In the genomic region with DNA sequence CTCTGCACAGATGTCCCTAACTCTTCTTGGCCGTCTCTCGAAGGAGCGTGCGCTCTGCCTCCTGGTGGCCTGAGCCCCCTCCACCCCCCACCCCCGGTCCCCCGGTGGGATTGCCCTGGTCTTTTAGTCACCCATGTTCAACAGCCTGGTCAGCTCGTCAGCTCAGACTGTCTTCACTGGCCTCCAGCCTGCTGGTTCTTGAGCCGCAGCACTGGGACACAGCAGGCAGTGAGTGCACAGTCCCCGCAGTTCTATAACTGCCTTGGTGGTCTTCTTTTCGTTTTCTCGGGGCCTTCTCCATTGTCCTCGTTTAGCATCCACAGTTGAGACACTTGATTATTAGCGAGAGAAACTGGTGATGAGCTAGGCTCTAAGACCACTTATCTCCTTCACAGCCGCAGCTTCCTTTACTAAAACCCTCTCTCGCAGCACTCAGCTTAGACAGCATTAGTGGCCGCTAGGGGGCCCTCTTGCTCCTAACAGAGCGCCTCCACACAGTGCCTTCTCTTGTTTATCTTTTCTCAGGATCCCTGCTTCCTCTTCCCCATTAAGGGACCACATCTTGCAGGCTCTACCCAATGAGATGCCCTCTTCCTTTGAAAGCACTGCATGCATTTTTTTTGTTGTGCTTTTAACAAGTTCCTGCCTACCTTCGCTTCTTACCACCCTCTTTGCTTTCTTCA, we compare ENCODE assay signal across 8 mouse cellular contexts. TPM values are rescaled to one million over a fixed set of nuclear protein-coding genes. Genes with fewer than 3 reads are reported as not detected.
A peak's percentile ranks its signal among the peaks of the same experiment; 100 is the strongest.
DNase-seq lines count a peak whose midpoint lies in the region; ATAC-seq and TF ChIP-seq lines count a peak whose summit lies in the region.

No protein-coding gene starts in this region.

- no peak overlapping the region for H3K9ac ChIP-seq in MEL (ENCODE audit: control insufficient read depth, low read depth, low read length, poor library complexity, severe bottlenecking)

- peak; percentile 79 to 88 for ATAC-seq in hematopoietic stem cell, adult 5-6 weeks (replicated peaks in 1 of 2; ENCODE audit: insufficient read depth in 1 of 2, low FRiP score in 2 of 2, low TSS enrichment in 1 of 2, low read depth in 1 of 2, poor library complexity in 2 of 2, severe bottlenecking in 2 of 2)

- H3K27ac ChIP-seq in MEL (ENCODE audit: control insufficient read depth, low read depth, low read length): no peak overlapping the region

- no peaks in the 10 kb centered on the region for H3K4me1 ChIP-seq in MEL (ENCODE audit: control insufficient read depth in 1 of 2, insufficient read depth in 2 of 2, low read length in 2 of 2)

- no peaks in the 10 kb centered on the region for H3K36me3 ChIP-seq in MEL (ENCODE audit: control insufficient read depth in 1 of 2, insufficient read depth in 2 of 2, low read length in 2 of 2)

- TF ChIP-seq EP300 in MEL (IDR thresholded peaks at IDR 0.05; ENCODE audit: low read depth in 1 of 2, low read length in 2 of 2): no peak

- H3K4me3 ChIP-seq in MEL (ENCODE audit: control insufficient read depth in 1 of 2, insufficient read depth in 1 of 2, low read depth in 2 of 2, low read length in 2 of 2): no peak overlapping the region

- TF ChIP-seq CTCF in MEL (IDR thresholded peaks at IDR 0.05 in 2 of 3, conservative IDR thresholded peaks at IDR 0.05 in 1 of 3; ENCODE audit: control insufficient read depth in 1 of 3, insufficient read depth in 1 of 3, low read depth in 2 of 3, low read length in 3 of 3, poor library complexity in 1 of 3, severe bottlenecking in 1 of 3): peak; percentile 67 to 93 (median 85)

- peak; percentile 56 for TF ChIP-seq RAD21 in MEL (IDR thresholded peaks at IDR 0.05; ENCODE audit: low read depth, low read length)

- H3K27me3 ChIP-seq in MEL (ENCODE audit: control insufficient read depth in 1 of 2, insufficient read depth in 2 of 2, low read length in 2 of 2): peaks cover 0 to 4% of the 10 kb centered on the region in 2 experiments; a peak in 1 of 4 replicates

- no peaks in the 10 kb centered on the region for H3K9me3 ChIP-seq in MEL (replicated peaks; ENCODE audit: insufficient read depth, low read length)

- TF ChIP-seq POLR2A in MEL (IDR thresholded peaks at IDR 0.05; ENCODE audit: control insufficient read depth in 1 of 2, insufficient read depth in 1 of 2, low read depth in 1 of 2, low read length in 2 of 2, poor library complexity in 1 of 2): no peak

- peak; percentile 88 for DNase-seq in MEL (ENCODE audit: low read depth, low spot score)
- DNase-seq in cerebellum, adult 11-12 months: peak; percentile 59
- DNase-seq in forelimb bud, embryonic 11.5 days (ENCODE audit: low read depth, low spot score): peak; percentile 59
- peak; percentile 68 for DNase-seq in layer of hippocampus, adult 9-11 months
- DNase-seq in lung, postnatal 14 days: peak; percentile 89
- peak; percentile 88 for DNase-seq in retina, postnatal 1 day
- DNase-seq in urinary bladder, adult 2 months (ENCODE audit: low spot score): peak; percentile 43

- no peaks in the 10 kb centered on the region for H3K79me2 ChIP-seq in MEL (ENCODE audit: control insufficient read depth, insufficient read depth, low read length, poor library complexity)

TF ChIP-seq in MEL, 35 proteins besides CTCF, POLR2A, EP300 and RAD21:
- TF ChIP-seq CHD1 (IDR thresholded peaks at IDR 0.05; ENCODE audit: low read depth, low read length) (no peak), ZMIZ1 (IDR thresholded peaks at IDR 0.05; ENCODE audit: low read depth, low read length) (no peak), SMC3 (IDR thresholded peaks at IDR 0.05; ENCODE audit: low read depth, low read length) (peak; percentile 68), CHD2 (IDR thresholded peaks at IDR 0.05; ENCODE audit: low read length) (no peak), MXI1 (IDR thresholded peaks at IDR 0.05; ENCODE audit: low read depth, low read length) (no peak), POLR2AphosphoS5 (IDR thresholded peaks at IDR 0.05; ENCODE audit: borderline replicate concordance, low read depth, low read length) (no peak), SIN3A (IDR thresholded peaks at IDR 0.05; ENCODE audit: low read length) (no peak), BHLHE40 (IDR thresholded peaks at IDR 0.05; ENCODE audit: borderline replicate concordance, low read depth, low read length) (no peak), GATA1 (IDR thresholded peaks at IDR 0.05; ENCODE audit: low read depth, low read length) (peak; percentile 61), ZC3H11A (IDR thresholded peaks at IDR 0.05; ENCODE audit: low read depth, low read length) (0 out of 2 replicates have a peak, but pooled peaks have one; percentile 23), USF1 (IDR thresholded peaks at IDR 0.05; ENCODE audit: low read depth, low read length) (no peak), MYB (IDR thresholded peaks at IDR 0.05; ENCODE audit: low read depth, low read length) (no peak), UBTF (IDR thresholded peaks at IDR 0.05; ENCODE audit: borderline replicate concordance, insufficient read depth, low read depth, low read length) (no peak), MAZ (IDR thresholded peaks at IDR 0.05; ENCODE audit: low read depth, low read length) (no peak), RCOR1 (IDR thresholded peaks at IDR 0.05; ENCODE audit: low read depth, low read length) (no peak), ETS1 (IDR thresholded peaks at IDR 0.05; ENCODE audit: low read depth, low read length) (no peak), MAX (IDR thresholded peaks at IDR 0.05; ENCODE audit: low read length) (no peak), USF2 (IDR thresholded peaks at IDR 0.05; ENCODE audit: borderline replicate concordance in 1 of 2, insufficient read depth in 1 of 2, low read depth in 1 of 2, low read length in 2 of 2) (no peak), TCF12 (IDR thresholded peaks at IDR 0.05; ENCODE audit: low read depth, low read length) (no peak), TAL1 (IDR thresholded peaks at IDR 0.05; ENCODE audit: low read length) (no peak), MEF2A (IDR thresholded peaks at IDR 0.05; ENCODE audit: extremely low read depth, insufficient replicate concordance, low read depth, low read length, poor library complexity, severe bottlenecking) (no peak), NRF1 (IDR thresholded peaks at IDR 0.05; ENCODE audit: insufficient read depth, low read depth, low read length, poor library complexity, severe bottlenecking) (no peak), NELFE (IDR thresholded peaks at IDR 0.05; ENCODE audit: low read depth, low read length) (no peak), ZKSCAN1 (IDR thresholded peaks at IDR 0.05; ENCODE audit: low read depth, low read length) (no peak), POLR2AphosphoS2 (IDR thresholded peaks at IDR 0.05; ENCODE audit: low read length) (no peak), GABPA (IDR thresholded peaks at IDR 0.05; ENCODE audit: low read depth, low read length) (no peak), HCFC1 (IDR thresholded peaks at IDR 0.05; ENCODE audit: low read depth, low read length) (peak; percentile 48; the same call in 1 of the 2 replicates), MYC (IDR thresholded peaks at IDR 0.05; ENCODE audit: low read depth, low read length) (no peak), ZNF384 (IDR thresholded peaks at IDR 0.05; ENCODE audit: low read depth, low read length) (peak; percentile 41; the same call in 1 of the 2 replicates), ELF1 (IDR thresholded peaks at IDR 0.05; ENCODE audit: low read depth, low read length) (peak; percentile 61; the same call in 1 of the 2 replicates), TBP (IDR thresholded peaks at IDR 0.05; ENCODE audit: low read depth, low read length) (no peak), E2F4 (IDR thresholded peaks at IDR 0.05; ENCODE audit: borderline replicate concordance, low read depth, low read length) (no peak), JUND (IDR thresholded peaks at IDR 0.05; ENCODE audit: low read depth, low read length) (no peak), MAFK (IDR thresholded peaks at IDR 0.05; ENCODE audit: borderline replicate concordance, low read depth, low read length) (no peak), KAT2A (conservative IDR thresholded peaks at IDR 0.05; ENCODE audit: low read depth, low read length) (no peak)

RNA-seq across cellular contexts. Expression of a gene that starts 52.0 kb away (rescaled TPM):
- total RNA-seq in MEL (2012; rRNA removed): 6.1 and 7.6 TPM in 2 replicates
- polyA plus RNA-seq in MEL (2012; ENCODE audit: insufficient read depth in 1 of 2, insufficient read length in 2 of 2, low read depth in 1 of 2, low replicate concordance in 2 of 2, missing spikeins in 1 of 2): 10 to 100 TPM in 1 of 2 experiments, not detected in 1; 15.9 TPM
- 317 and 343 TPM in 2 replicates for total RNA-seq in hematopoietic stem cell, adult 5-6 weeks (2017)
- 266 and 302 TPM in 2 replicates for polyA plus RNA-seq in urinary bladder, adult 2 months (2012; rRNA removed)

Comparison
In these comparisons a context has a peak if more than half of its experiments do, and no peak if none do; other contexts are left out.
1. RNA of a gene that starts 52.0 kb away (total RNA-seq): 317 to 343 TPM in hematopoietic stem cell, adult 5-6 weeks; 6.1 to 7.6 TPM in MEL; every median in the first group is over 10 times any median in the second.
2. Peak in every context shown above with its lines, with median percentiles within 50 percentile points of each other: DNase-seq.